Mouse (Mus musculus) heart, postnatal 0 days (tissue): ENCODE data around the gene Cdcp1.

Source experiments
- CTCF ChIP-seq: IDR thresholded peaks from 2 replicates; pipeline ENCODE4 v1.5.1; 2016; ENCODE audit warnings: antibody characterized with exemption, control low read depth, low read depth
- EP300 ChIP-seq: IDR thresholded peaks from 2 replicates; pipeline ENCODE4 v1.6.1; 2016; ENCODE audit warnings: antibody characterized with exemption, low read depth

DNA sequence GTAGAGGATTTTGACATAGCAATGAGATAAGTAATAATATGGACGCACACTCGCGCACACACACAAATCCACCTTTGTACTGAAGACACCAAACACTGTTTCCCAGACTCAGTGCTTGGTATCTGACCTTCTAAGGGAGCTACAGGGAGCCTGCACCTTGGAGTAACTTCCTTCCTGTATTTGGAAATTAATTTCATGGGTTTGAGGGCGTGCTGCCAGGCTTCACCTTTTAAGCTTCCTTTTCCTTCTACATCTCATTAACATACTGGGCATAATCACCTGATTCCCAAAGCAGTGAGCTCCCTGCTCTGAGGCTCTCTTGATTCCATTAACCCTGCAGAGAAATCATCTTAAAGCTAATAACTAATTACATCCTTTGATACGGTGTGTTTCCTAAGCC lies 29.7 kb downstream of the Cdcp1 start:
- TF ChIP-seq EP300 = no peak
- TF ChIP-seq CTCF = no peak
